Mouse (Mus musculus) embryonic fibroblast, embryonic 13.5 days (primary cell): ENCODE data around the gene Rufy3.

Experiments used
- CTCF ChIP-seq: IDR thresholded peaks from 2 replicates; pipeline ENCODE4 v1.5.1; 2011; ENCODE audit warnings: mild to moderate bottlenecking, control low read depth, low read length, moderate library complexity, borderline replicate concordance; ENCODE audit not compliant: insufficient read depth
- POLR2A ChIP-seq: IDR thresholded peaks from 2 replicates; pipeline ENCODE4 v1.6.1; 2011; ENCODE audit warnings: low read depth, mild to moderate bottlenecking, control low read depth, low read length, moderate library complexity

- TF ChIP-seq CTCF: no peak
- no peak for TF ChIP-seq POLR2A
Measured at GRCm38 (mm10) chr5:88580681-88581080, 15.8 kb downstream of the Rufy3 start.
